Mouse (Mus musculus) heart, embryonic 11.5 days (tissue): ENCODE measurements around the gene Safb2. TPM values are rescaled to one million over a fixed set of nuclear protein-coding genes. Genes with fewer than 3 reads are reported as not detected.
A peak's percentile ranks its signal among the peaks of the same experiment; 100 is the strongest.

ENCODE experiments used
- ATAC-seq: fragments of 200-750 bp; cut with Nextera tagmentation; replicated peaks from 2 replicates; pipeline ENCODE4 v1.8.0; 2017; ENCODE audit warnings: moderate library complexity; ENCODE audit not compliant: insufficient number of reproducible peaks, low FRiP score, low TSS enrichment
- H3K27ac ChIP-seq: fragments of 300-500 bp; sonication (generic); 2 replicates; pipeline ENCODE4 v1.5.1; 2014; ENCODE audit warnings: mild to moderate bottlenecking, low read depth, low read length
- H3K27me3 ChIP-seq: fragments of 300-500 bp; sonication (generic); 2 replicates; pipeline ENCODE4 v1.6.1; 2014; ENCODE audit warnings: mild to moderate bottlenecking, low read length, mixed read lengths; ENCODE audit not compliant: control insufficient read depth, insufficient read depth
- H3K36me3 ChIP-seq: fragments of 300-500 bp; sonication (generic); 2 replicates; pipeline ENCODE4 v1.6.1; 2014; ENCODE audit warnings: mild to moderate bottlenecking, low read length, moderate library complexity, mixed read lengths; ENCODE audit not compliant: control insufficient read depth, insufficient read depth
- H3K4me1 ChIP-seq: fragments of 300-500 bp; sonication (generic); 2 replicates; pipeline ENCODE4 v1.6.1; 2014; ENCODE audit warnings: low read length; ENCODE audit not compliant: control insufficient read depth, insufficient read depth
- H3K4me2 ChIP-seq: fragments of 300-500 bp; sonication (generic); 2 replicates; pipeline ENCODE4 v1.6.1; 2014; ENCODE audit warnings: mild to moderate bottlenecking, moderate library complexity
- H3K4me3 ChIP-seq: fragments of 300-500 bp; sonication (generic); 2 replicates; pipeline ENCODE4 v1.5.1; 2014; ENCODE audit warnings: low read depth, low read length
- H3K9ac ChIP-seq: fragments of 300-500 bp; sonication (generic); 2 replicates; pipeline ENCODE4 v1.6.1; 2014; ENCODE audit warnings: mild to moderate bottlenecking, low read depth, low read length, moderate library complexity
- H3K9me3 ChIP-seq: fragments of 300-500 bp; sonication (generic); replicated peaks from 2 replicates; pipeline ENCODE4 v1.6.1; 2016; ENCODE audit warnings: low read length; ENCODE audit not compliant: control insufficient read depth
- WGBS: fragments of 180-500 bp; shearing (Covaris S2); extraction: QIAGEN DNeasy Blood & Tissue Kit; methylation state at CpG from one replicate; pipeline ENCODE4 v1.1.7; 2014; ENCODE audit not compliant: insufficient replicate concordance; 5-methylcytosine and 5-hydroxymethylcytosine counted together
- polyA plus RNA-seq: library from polyadenylated mRNA; unstranded; fragments of >200 nt; fragmentation: Nextera tagmentation; extraction: Ambion mirVana; gene quantifications from 2 replicates; pipeline ENCODE4 v1.2.1, GENCODE M21; 2014

The Safb2 gene
- polyA plus RNA-seq, 1 experiment from 2014 or later = 47.7 TPM

GRCm38 (mm10) chr17:56604070-56604380 is 19.6 kb upstream of the Safb2 start:
- H3K4me1 ChIP-seq = peaks cover 10% of the 10 kb centered on the region
- H3K27me3 ChIP-seq = no peaks in the 10 kb centered on the region
- no peak overlapping the region for H3K4me2 ChIP-seq
- no peak overlapping the region for H3K27ac ChIP-seq
- WGBS = 86% methylated on average over 9 of the region's 9 CpGs
- H3K9ac ChIP-seq = no peak overlapping the region
- H3K4me3 ChIP-seq = no peak overlapping the region
- H3K36me3 ChIP-seq = peaks cover 73% of the 10 kb centered on the region
- H3K9me3 ChIP-seq = no peaks in the 10 kb centered on the region
- ATAC-seq = no peak

GRCm38 (mm10) chr17:56603186-56604069 is 19.0 kb upstream of the Safb2 start:
- H3K9me3 ChIP-seq = no peaks in the 10 kb centered on the region
- 95% methylated on average over 28 of the region's 28 CpGs for WGBS
- no peak for ATAC-seq

DNA sequence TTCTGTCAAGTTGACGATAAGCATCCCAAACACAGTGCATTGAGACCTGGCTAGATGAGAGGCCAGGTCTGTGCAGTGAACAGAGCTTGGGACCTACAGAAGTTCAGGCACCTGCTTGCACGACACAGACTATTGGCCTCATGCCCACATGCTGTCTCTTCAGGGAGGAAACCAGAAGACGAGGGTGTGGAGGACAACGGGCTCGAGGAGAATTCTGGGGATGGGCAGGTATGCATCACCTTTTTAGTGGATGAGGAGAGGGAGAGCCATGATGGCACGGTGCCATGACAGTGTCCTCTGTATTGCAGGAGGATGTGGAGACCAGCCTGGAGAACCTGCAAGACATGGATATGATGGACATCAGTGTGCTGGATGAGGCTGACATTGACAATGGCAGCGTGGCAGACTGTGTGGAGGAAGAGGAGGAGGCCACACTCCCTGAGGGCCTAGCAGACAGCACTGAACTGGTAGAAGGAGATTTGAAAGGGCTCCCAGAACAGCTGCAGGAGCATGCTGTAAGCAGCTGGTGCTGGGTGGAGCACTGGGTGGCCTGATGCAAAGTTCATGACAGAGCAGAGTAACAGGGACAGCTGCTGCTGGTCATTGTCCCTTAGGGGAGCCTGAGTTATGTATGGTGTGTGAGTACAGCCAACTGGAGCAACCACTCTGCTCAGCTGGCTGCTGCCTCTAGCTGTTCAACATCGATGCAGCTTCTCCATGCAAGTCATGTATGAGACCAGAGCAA is 9.3 kb upstream of the Safb2 start:
- Histone ChIP-seq H3K9me3 (no peaks in the 10 kb centered on the region), H3K9ac (no peak overlapping the region), H3K4me3 (no peak overlapping the region), H3K4me2 (no peak overlapping the region), H3K4me1 (no peaks in the 10 kb centered on the region), H3K27ac (no peak overlapping the region), H3K36me3 (peaks cover 56% of the 10 kb centered on the region), H3K27me3 (no peaks in the 10 kb centered on the region)
- no peak for ATAC-seq
- WGBS = 92% methylated on average over 8 of the region's 8 CpGs

More at GRCm38 (mm10) chr17:56603186-56604069, 19.0 kb upstream of the Safb2 start:
- Histone ChIP-seq H3K4me3 (no peak overlapping the region), H3K4me1 (peaks cover 6% of the 10 kb centered on the region), H3K4me2 (no peak overlapping the region), H3K9ac (no peak overlapping the region), H3K27ac (no peak overlapping the region), H3K36me3 (peaks cover 73% of the 10 kb centered on the region), H3K27me3 (no peaks in the 10 kb centered on the region)

DNA sequence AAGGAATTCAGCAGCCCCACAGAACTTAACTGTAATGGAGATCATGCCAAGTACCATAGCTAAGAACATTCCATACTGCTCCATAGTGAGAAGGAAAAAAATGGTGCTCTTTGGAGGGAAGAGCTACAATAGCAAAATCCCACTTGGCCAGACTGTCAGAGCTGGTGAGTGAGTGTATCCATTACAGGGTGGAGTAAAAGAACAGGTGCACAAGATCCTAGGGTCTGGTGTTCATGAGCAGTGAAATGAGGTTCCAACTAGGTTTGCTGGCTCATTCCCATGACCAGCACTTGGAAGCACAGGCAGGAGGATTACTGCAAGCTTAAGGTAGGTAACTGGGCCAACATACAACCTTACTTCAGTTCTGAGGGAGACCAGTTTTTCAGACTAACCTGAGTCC is 8.2 kb upstream of the Safb2 start:
- Histone ChIP-seq H3K4me3 (no peak overlapping the region), H3K27ac (no peak overlapping the region), H3K27me3 (no peaks in the 10 kb centered on the region), H3K9me3 (no peaks in the 10 kb centered on the region), H3K4me2 (no peak overlapping the region), H3K9ac (no peak overlapping the region), H3K36me3 (peaks cover 60% of the 10 kb centered on the region), H3K4me1 (peaks cover under 1% of the 10 kb centered on the region; the same call in 1 of the 2 replicates)
- no peak for ATAC-seq

DNA sequence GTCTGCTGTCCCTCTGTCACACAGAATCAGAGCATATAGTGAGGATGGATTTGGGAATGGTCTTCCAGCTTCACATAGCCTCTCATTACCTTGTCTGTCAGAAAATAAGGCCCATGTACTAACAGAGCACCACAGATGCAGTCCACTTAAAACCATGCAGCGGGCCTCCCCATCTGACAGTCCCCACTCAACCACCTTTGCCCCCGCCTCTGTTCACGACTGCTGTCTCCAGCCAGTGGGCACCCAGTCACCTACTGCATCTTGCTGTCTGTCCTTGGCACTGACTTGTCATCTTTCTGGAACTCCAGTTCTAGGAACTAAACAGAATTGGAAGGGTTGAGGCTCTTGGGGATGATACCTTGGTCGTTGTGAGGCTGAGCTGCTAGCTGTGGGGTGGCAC is 4.5 kb upstream of the Safb2 start:
- H3K27ac ChIP-seq = no peak overlapping the region
- no peak overlapping the region for H3K4me3 ChIP-seq
- H3K36me3 ChIP-seq = peaks cover 33% of the 10 kb centered on the region
- no peak for ATAC-seq
- H3K27me3 ChIP-seq = no peaks in the 10 kb centered on the region
- no peaks in the 10 kb centered on the region for H3K9me3 ChIP-seq
- H3K4me2 ChIP-seq = no peak overlapping the region
- peaks cover 13% of the 10 kb centered on the region for H3K4me1 ChIP-seq
- WGBS = 92% methylated on average over 4 of the region's 4 CpGs
- no peak overlapping the region for H3K9ac ChIP-seq

GRCm38 (mm10) chr17:56587773-56588172 is 3.4 kb upstream of the Safb2 start:
- H3K27ac ChIP-seq = no peak overlapping the region
- no peak overlapping the region for H3K4me2 ChIP-seq
- no peak for ATAC-seq
- H3K36me3 ChIP-seq = peaks cover 33% of the 10 kb centered on the region
- no peaks in the 10 kb centered on the region for H3K27me3 ChIP-seq
- no peak overlapping the region for H3K4me3 ChIP-seq
- H3K9ac ChIP-seq = 0 out of 2 replicates have a peak overlapping the region, but pooled peaks have one; percentile 24
- H3K9me3 ChIP-seq = no peaks in the 10 kb centered on the region
- 91% methylated on average over 1 of the region's 1 CpGs for WGBS
- H3K4me1 ChIP-seq = peaks cover 19% of the 10 kb centered on the region

- peaks cover 25% of the 10 kb centered on the region for H3K4me1 ChIP-seq
- peak overlapping the region; percentile 92 for H3K9ac ChIP-seq
- WGBS = under 1% methylated on average over 56 of the region's 61 CpGs
- peaks cover 30% of the 10 kb centered on the region for H3K36me3 ChIP-seq
- H3K27me3 ChIP-seq = no peaks in the 10 kb centered on the region
- no peaks in the 10 kb centered on the region for H3K9me3 ChIP-seq
- H3K27ac ChIP-seq = peak overlapping the region; percentile 95
- peak overlapping the region; percentile 92 for H3K4me3 ChIP-seq
- peak overlapping the region; percentile 73 for H3K4me2 ChIP-seq
- ATAC-seq = no peak
Measured at GRCm38 (mm10) chr17:56585171-56585821, 911 bp upstream of the Safb2 start.

- H3K36me3 ChIP-seq = peaks cover 19% of the 10 kb centered on the region; the same call in 1 of the 2 replicates
- H3K4me2 ChIP-seq = peak overlapping the region; percentile 89
- 1% methylated on average over 33 of the region's 33 CpGs for WGBS
- H3K9me3 ChIP-seq = no peaks in the 10 kb centered on the region
- ATAC-seq = no peak
- no peaks in the 10 kb centered on the region for H3K27me3 ChIP-seq
- H3K27ac ChIP-seq = peak overlapping the region; percentile 95
- H3K4me1 ChIP-seq = peaks cover 25% of the 10 kb centered on the region
- peak overlapping the region; percentile 92 for H3K4me3 ChIP-seq
- peak overlapping the region; percentile 90 for H3K9ac ChIP-seq
Measured at GRCm38 (mm10) chr17:56583611-56584256, 651 bp downstream of the Safb2 start.
